Mouse (Mus musculus): ENCODE results near the gene Creld1. TPM values are rescaled to one million over a fixed set of nuclear protein-coding genes. Genes with fewer than 3 reads are reported as not detected.

Creld1 gene
- polyA plus RNA-seq, 1 experiment from 2014 or later, result 80.5 TPM

GRCm38 (mm10) chr6:113494258-113494788 lies 11.2 kb downstream of the Creld1 start:
- H3K9ac ChIP-seq (ENCODE audit: low read depth, low read length), result peak overlapping the region; percentile 31; the same call in 1 of the 2 replicates
- no peaks in the 10 kb centered on the region for H3K9me3 ChIP-seq (replicated peaks; ENCODE audit: control insufficient read depth, low read length, poor library complexity, severe bottlenecking)
- peak; percentile 70 for ATAC-seq
- peak overlapping the region; percentile 53; the same call in 1 of the 2 replicates for H3K27ac ChIP-seq (ENCODE audit: low read length)
- H3K4me3 ChIP-seq (ENCODE audit: low read depth, low read length), result peak overlapping the region; percentile 32
- H3K36me3 ChIP-seq (ENCODE audit: control insufficient read depth, insufficient read depth, low read length), result peaks cover 28% of the 10 kb centered on the region
- no peaks in the 10 kb centered on the region; the same call in 1 of the 2 replicates for H3K27me3 ChIP-seq (ENCODE audit: control insufficient read depth, insufficient read depth, low read depth, low read length)
- peaks cover 6% of the 10 kb centered on the region; the same call in 1 of the 2 replicates for H3K4me1 ChIP-seq (ENCODE audit: control insufficient read depth, insufficient read depth, low read length)
- peak overlapping the region; percentile 52 for H3K4me2 ChIP-seq (ENCODE audit: low read length)
- WGBS, result 2% methylated on average over 54 of the region's 54 CpGs

GRCm38 (mm10) chr6:113495071-113495675 lies 12.1 kb downstream of the Creld1 start:
- no peak overlapping the region; the same call in 1 of the 2 replicates for H3K4me3 ChIP-seq (ENCODE audit: low read depth, low read length)
- no peak overlapping the region for H3K27ac ChIP-seq (ENCODE audit: low read length)
- no peaks in the 10 kb centered on the region; the same call in 1 of the 2 replicates for H3K27me3 ChIP-seq (ENCODE audit: control insufficient read depth, insufficient read depth, low read depth, low read length)
- H3K9me3 ChIP-seq (replicated peaks; ENCODE audit: control insufficient read depth, low read length, poor library complexity, severe bottlenecking), result no peaks in the 10 kb centered on the region
- 56% methylated on average over 28 of the region's 28 CpGs for WGBS
- peaks cover 6% of the 10 kb centered on the region for H3K4me1 ChIP-seq (ENCODE audit: control insufficient read depth, insufficient read depth, low read length)
- H3K9ac ChIP-seq (ENCODE audit: low read depth, low read length), result no peak overlapping the region
- peak overlapping the region; percentile 52 for H3K4me2 ChIP-seq (ENCODE audit: low read length)
- peaks cover 19% of the 10 kb centered on the region for H3K36me3 ChIP-seq (ENCODE audit: control insufficient read depth, insufficient read depth, low read length)
- 0 out of 2 replicates have a peak, but pooled peaks have one; percentile 8 for ATAC-seq

- peaks cover 15% of the 10 kb centered on the region for H3K4me1 ChIP-seq (ENCODE audit: control insufficient read depth, insufficient read depth, low read length)
- H3K4me2 ChIP-seq (ENCODE audit: low read length), result no peak overlapping the region
- H3K36me3 ChIP-seq (ENCODE audit: control insufficient read depth, insufficient read depth, low read length), result 0 out of 2 replicates have a peak, but pooled peaks cover 5% of the 10 kb centered on the region
- no peak overlapping the region for H3K4me3 ChIP-seq (ENCODE audit: low read depth, low read length)
- no peaks in the 10 kb centered on the region for H3K9me3 ChIP-seq (replicated peaks; ENCODE audit: control insufficient read depth, low read length, poor library complexity, severe bottlenecking)
- no peak overlapping the region for H3K9ac ChIP-seq (ENCODE audit: low read depth, low read length)
- no peak for ATAC-seq
- 78% methylated on average over 6 of the region's 6 CpGs for WGBS
- H3K27ac ChIP-seq (ENCODE audit: low read length), result no peak overlapping the region
- no peaks in the 10 kb centered on the region; the same call in 1 of the 2 replicates for H3K27me3 ChIP-seq (ENCODE audit: control insufficient read depth, insufficient read depth, low read depth, low read length)
Observed at GRCm38 (mm10) chr6:113499346-113499745, 16.2 kb downstream of the Creld1 start.

GRCm38 (mm10) chr6:113501388-113502084 lies 18.4 kb downstream of the Creld1 start, which contains the start of gene Prrt3:
TSS of gene Prrt3 (minus strand) at chr6:113501931.
- H3K9ac ChIP-seq (ENCODE audit: low read depth, low read length), result peak within 1 kb of the TSS; percentile 83
- H3K36me3 ChIP-seq (ENCODE audit: control insufficient read depth, insufficient read depth, low read length), result 0 out of 2 replicates have a peak, but pooled peaks cover 2% of the 10 kb centered on the region
- peak; percentile 90 for ATAC-seq
- H3K27me3 ChIP-seq (ENCODE audit: control insufficient read depth, insufficient read depth, low read depth, low read length), result no peaks in the 10 kb centered on the region
- H3K4me3 ChIP-seq (ENCODE audit: low read depth, low read length), result peak within 1 kb of the TSS; percentile 63
- 1% methylated on average over 32 of the region's 32 CpGs for WGBS
- no peaks in the 10 kb centered on the region for H3K9me3 ChIP-seq (replicated peaks; ENCODE audit: control insufficient read depth, low read length, poor library complexity, severe bottlenecking)
- H3K27ac ChIP-seq (ENCODE audit: low read length), result peak within 1 kb of the TSS; percentile 74
- H3K4me1 ChIP-seq (ENCODE audit: control insufficient read depth, insufficient read depth, low read length), result peaks cover 12% of the 10 kb centered on the region
- peak within 1 kb of the TSS; percentile 76 for H3K4me2 ChIP-seq (ENCODE audit: low read length)

GRCm38 (mm10) chr6:113502801-113503200 lies 19.7 kb downstream of the Creld1 start:
- no peak overlapping the region for H3K9ac ChIP-seq (ENCODE audit: low read depth, low read length)
- H3K4me1 ChIP-seq (ENCODE audit: control insufficient read depth, insufficient read depth, low read length), result peaks cover 12% of the 10 kb centered on the region
- no peak overlapping the region for H3K4me2 ChIP-seq (ENCODE audit: low read length)
- no peaks in the 10 kb centered on the region for H3K36me3 ChIP-seq (ENCODE audit: control insufficient read depth, insufficient read depth, low read length)
- no peak for ATAC-seq
- H3K4me3 ChIP-seq (ENCODE audit: low read depth, low read length), result no peak overlapping the region
- H3K27me3 ChIP-seq (ENCODE audit: control insufficient read depth, insufficient read depth, low read depth, low read length), result no peaks in the 10 kb centered on the region
- no peak overlapping the region for H3K27ac ChIP-seq (ENCODE audit: low read length)
- no peaks in the 10 kb centered on the region for H3K9me3 ChIP-seq (replicated peaks; ENCODE audit: control insufficient read depth, low read length, poor library complexity, severe bottlenecking)
- WGBS, result 42% methylated on average over 2 of the region's 2 CpGs

- no peak overlapping the region for H3K9ac ChIP-seq (ENCODE audit: low read depth, low read length)
- H3K4me3 ChIP-seq (ENCODE audit: low read depth, low read length), result no peak overlapping the region
- peaks cover 8% of the 10 kb centered on the region; the same call in 1 of the 2 replicates for H3K4me1 ChIP-seq (ENCODE audit: control insufficient read depth, insufficient read depth, low read length)
- ATAC-seq, result no peak
- no peaks in the 10 kb centered on the region for H3K27me3 ChIP-seq (ENCODE audit: control insufficient read depth, insufficient read depth, low read depth, low read length)
- H3K4me2 ChIP-seq (ENCODE audit: low read length), result no peak overlapping the region
- no peak overlapping the region for H3K27ac ChIP-seq (ENCODE audit: low read length)
- no peaks in the 10 kb centered on the region for H3K36me3 ChIP-seq (ENCODE audit: control insufficient read depth, insufficient read depth, low read length)
- WGBS, result 85% methylated on average over 1 of the region's 1 CpGs
- H3K9me3 ChIP-seq (replicated peaks; ENCODE audit: control insufficient read depth, low read length, poor library complexity, severe bottlenecking), result no peaks in the 10 kb centered on the region
Observed at GRCm38 (mm10) chr6:113505689-113506088, 22.6 kb downstream of the Creld1 start.

GRCm38 (mm10) chr6:113507130-113507529 lies 24.0 kb downstream of the Creld1 start:
- H3K27ac ChIP-seq (ENCODE audit: low read length), result no peak overlapping the region
- H3K27me3 ChIP-seq (ENCODE audit: control insufficient read depth, insufficient read depth, low read depth, low read length), result no peaks in the 10 kb centered on the region
- ATAC-seq, result no peak
- no peaks in the 10 kb centered on the region for H3K9me3 ChIP-seq (replicated peaks; ENCODE audit: control insufficient read depth, low read length, poor library complexity, severe bottlenecking)
- H3K4me3 ChIP-seq (ENCODE audit: low read depth, low read length), result no peak overlapping the region
- H3K4me2 ChIP-seq (ENCODE audit: low read length), result no peak overlapping the region
- H3K36me3 ChIP-seq (ENCODE audit: control insufficient read depth, insufficient read depth, low read length), result no peaks in the 10 kb centered on the region
- H3K4me1 ChIP-seq (ENCODE audit: control insufficient read depth, insufficient read depth, low read length), result peaks cover 4% of the 10 kb centered on the region; the same call in 1 of the 2 replicates
- no peak overlapping the region for H3K9ac ChIP-seq (ENCODE audit: low read depth, low read length)

- no peak for ATAC-seq
- no peaks in the 10 kb centered on the region for H3K9me3 ChIP-seq (replicated peaks; ENCODE audit: control insufficient read depth, low read length, poor library complexity, severe bottlenecking)
- H3K27me3 ChIP-seq (ENCODE audit: control insufficient read depth, insufficient read depth, low read depth, low read length), result no peaks in the 10 kb centered on the region
- no peak overlapping the region for H3K9ac ChIP-seq (ENCODE audit: low read depth, low read length)
- H3K36me3 ChIP-seq (ENCODE audit: control insufficient read depth, insufficient read depth, low read length), result no peaks in the 10 kb centered on the region
- no peak overlapping the region for H3K4me3 ChIP-seq (ENCODE audit: low read depth, low read length)
- WGBS, result 51% methylated on average over 7 of the region's 7 CpGs
- no peak overlapping the region for H3K4me2 ChIP-seq (ENCODE audit: low read length)
- H3K27ac ChIP-seq (ENCODE audit: low read length), result no peak overlapping the region
- no peaks in the 10 kb centered on the region for H3K4me1 ChIP-seq (ENCODE audit: control insufficient read depth, insufficient read depth, low read length)
Observed at GRCm38 (mm10) chr6:113508272-113508946, 25.3 kb downstream of the Creld1 start.

All from midbrain, embryonic 16.5 days (tissue).